Mouse (Mus musculus): ENCODE measurements around the gene Arhgef15.
"Not testable (repeated sequence)": the region's sequence is repeated elsewhere in the genome, so short reads cannot be mapped to it uniquely, and the experiment has no call there.

Arhgef15 gene

DNA sequence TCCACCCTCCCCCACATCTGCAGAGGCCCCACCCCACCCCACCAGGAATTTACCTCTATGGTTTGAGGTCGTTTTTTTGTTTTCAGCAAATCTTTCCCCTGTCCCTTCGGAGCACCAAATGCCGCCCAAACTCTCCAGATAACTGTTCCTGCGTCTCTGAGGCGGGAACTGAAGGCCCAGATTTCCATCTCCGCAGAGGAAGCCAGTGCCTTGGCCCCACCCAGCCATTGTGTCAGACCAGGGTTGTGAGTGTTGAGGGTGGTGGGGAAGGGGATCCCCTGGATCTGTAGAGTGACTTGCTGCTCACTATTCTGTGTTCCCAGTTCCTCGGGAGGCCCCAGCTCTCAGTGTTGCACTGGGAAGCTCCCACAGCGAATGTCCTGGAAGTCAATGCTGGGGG is at the start of gene Arhgef15:
TSS of gene Arhgef15 (minus strand) at position 173 of the 400 bp plus-strand sequence.
- in situ Hi-C loops (cut with MboI; ENCODE audit: low sequenced_read_pairs): no loop called here

DNA sequence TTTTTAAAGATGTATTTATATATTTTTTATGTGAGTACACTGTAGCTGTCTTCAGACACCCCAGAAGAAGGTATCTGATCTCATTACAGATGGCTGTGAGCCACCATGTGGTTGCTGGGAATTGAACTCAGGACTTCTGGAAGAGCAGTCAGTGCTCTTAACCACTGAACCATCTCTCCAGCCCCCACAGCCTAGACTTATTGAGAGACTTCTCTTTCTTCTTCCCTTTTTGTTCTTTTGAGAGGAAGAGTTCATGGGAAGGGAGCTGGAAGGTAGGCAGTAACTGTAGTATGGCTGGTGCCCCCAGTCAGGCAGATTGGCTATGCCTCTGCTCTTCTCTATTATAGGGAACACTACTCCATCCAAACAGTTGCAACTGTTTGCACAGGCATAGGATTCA is 49.3 kb upstream of the Arhgef15 start:
- in situ Hi-C loops (cut with MboI; ENCODE audit: low sequenced_read_pairs): not testable (repeated sequence)

- in situ Hi-C loops (cut with MboI; ENCODE audit: low sequenced_read_pairs): no loop called here
Measured at GRCm38 (mm10) chr11:69005193-69005592, 47.9 kb upstream of the Arhgef15 start.

GRCm38 (mm10) chr11:69003592-69003991 is 46.3 kb upstream of the Arhgef15 start:
- in situ Hi-C loops (cut with MboI; ENCODE audit: low sequenced_read_pairs): no loop called here

DNA sequence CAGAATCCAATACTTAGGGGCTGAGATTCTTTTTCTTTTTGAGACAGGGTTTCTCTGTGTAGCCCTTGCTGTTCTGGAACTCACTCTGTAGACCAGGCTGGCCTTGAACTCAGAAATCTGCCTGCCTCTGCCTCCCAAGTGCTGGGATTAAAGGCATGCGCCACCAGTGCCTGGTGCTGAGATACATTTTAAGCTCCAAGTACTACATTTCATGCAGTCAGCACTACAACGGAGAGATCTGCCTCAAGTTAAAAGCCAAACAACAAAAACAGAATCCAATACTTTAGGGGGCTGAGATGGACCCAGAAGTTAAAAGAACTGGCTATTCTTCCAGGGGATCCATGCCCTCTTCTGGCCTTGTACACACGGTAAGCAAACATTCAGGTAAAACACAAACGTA is 45.5 kb upstream of the Arhgef15 start:
- in situ Hi-C loops (cut with MboI; ENCODE audit: low sequenced_read_pairs): not testable (repeated sequence)

GRCm38 (mm10) chr11:68997080-68997479 is 39.8 kb upstream of the Arhgef15 start:
- in situ Hi-C loops (cut with MboI; ENCODE audit: low sequenced_read_pairs): no loop called here

- in situ Hi-C loops (cut with MboI; ENCODE audit: low sequenced_read_pairs): no loop called here
Measured at GRCm38 (mm10) chr11:68994377-68994776, 37.1 kb upstream of the Arhgef15 start.

DNA sequence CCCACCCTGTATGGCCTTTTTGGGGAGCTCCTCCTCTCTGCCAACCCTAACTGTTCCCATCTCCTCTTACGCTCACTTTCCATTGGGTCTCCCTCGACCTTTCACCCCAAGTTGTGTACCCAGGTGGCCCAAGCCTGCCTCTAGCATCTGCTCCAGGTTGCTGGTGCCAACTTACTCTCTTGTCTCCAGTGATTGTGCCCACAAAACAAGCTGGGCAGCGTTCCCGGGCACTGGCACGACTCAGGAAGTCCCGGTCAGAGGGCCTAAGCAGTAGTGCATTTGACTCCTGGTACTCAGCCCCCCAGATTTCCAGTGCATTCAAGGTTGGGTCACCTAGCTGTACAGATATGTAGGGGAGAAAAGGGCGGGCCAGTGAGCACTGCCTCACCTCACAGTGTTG is 35.8 kb upstream of the Arhgef15 start:
- in situ Hi-C loops (cut with MboI; ENCODE audit: low sequenced_read_pairs): no loop called here

GRCm38 (mm10) chr11:68988341-68988740 is 31.1 kb upstream of the Arhgef15 start:
- in situ Hi-C loops (cut with MboI; ENCODE audit: low sequenced_read_pairs): loop anchor here (5.0 kb wide), 1 partner anchor 86 kb away; the partner anchor contains the start of gene Rpl26

DNA sequence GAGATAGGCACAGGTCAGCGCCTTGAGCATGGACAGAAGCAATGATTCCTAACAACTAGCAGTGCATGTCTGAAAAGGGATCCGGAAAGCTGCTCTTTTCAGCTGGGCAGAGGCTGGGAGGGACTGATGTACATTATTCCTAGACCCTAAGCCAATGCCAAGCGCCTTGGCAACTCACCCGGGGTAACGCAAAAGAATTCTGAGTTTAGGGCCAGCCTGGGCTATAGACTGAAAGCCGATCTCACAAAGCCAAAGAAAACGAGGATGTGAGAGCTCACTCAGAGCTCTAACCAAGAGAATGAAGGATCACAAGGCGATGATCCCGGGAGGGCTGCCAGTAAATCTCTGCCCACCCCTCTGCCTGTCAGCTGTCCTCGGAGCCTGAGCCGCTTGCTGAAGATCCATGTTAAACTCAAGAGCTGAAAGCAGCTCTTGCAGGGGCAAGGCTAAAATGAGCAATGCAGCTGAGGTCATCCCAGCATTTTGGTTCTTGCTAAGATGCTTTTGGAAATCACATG is 30.1 kb upstream of the Arhgef15 start:
- in situ Hi-C loops (cut with MboI; ENCODE audit: low sequenced_read_pairs): loop anchor here (5.0 kb wide), 1 partner anchor 85 kb away; the partner anchor contains the start of gene Rpl26

- in situ Hi-C loops (cut with MboI; ENCODE audit: low sequenced_read_pairs): no loop called here
Measured at GRCm38 (mm10) chr11:68982639-68983369, 25.5 kb upstream of the Arhgef15 start.

- in situ Hi-C loops (cut with MboI; ENCODE audit: low sequenced_read_pairs): no loop called here
Measured at GRCm38 (mm10) chr11:68980919-68981318, 23.6 kb upstream of the Arhgef15 start.

DNA sequence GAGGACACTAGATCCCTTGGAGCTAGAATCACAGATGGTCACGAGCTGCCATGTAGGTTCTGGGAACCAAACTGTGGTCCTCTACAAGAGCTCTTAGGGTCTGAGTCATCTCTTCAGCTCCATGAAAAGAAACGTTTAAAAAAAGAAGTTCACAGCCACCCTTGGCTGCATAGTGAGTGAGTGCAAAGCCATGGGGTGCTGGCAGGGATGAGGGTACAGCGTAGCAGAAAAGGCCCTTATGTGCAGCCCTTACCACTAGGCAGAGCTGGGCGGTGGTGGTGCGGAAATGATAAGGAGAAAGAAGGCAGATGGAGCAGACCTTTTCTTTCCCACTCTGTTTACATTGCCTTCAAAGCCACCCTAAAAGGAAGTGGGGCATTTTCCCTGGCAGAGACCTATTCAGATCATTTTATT is 22.0 kb upstream of the Arhgef15 start:
- in situ Hi-C loops (cut with MboI; ENCODE audit: low sequenced_read_pairs): no loop called here

DNA sequence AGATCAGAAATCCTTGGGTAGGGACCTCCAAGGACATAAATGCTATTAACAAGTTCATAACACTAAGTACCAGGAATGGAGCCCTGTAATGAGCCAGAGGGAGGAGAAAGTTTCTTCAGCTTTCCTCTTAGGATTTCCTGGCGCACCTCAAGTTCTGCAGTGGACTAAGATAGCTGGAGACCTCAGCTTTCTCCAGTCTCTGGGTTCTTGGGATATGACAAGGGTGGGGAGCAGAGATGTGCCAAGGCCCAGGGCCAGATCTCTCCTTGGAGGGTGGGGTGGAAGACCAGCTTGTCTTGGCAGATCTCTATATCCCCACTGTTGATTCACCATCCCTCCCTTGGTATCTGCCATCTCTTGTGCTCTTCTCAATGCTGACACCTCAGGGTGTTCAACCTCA is 18.3 kb upstream of the Arhgef15 start:
- in situ Hi-C loops (cut with MboI; ENCODE audit: low sequenced_read_pairs): no loop called here

GRCm38 (mm10) chr11:68975085-68975484 is 17.8 kb upstream of the Arhgef15 start, which contains the start of gene Rangrf:
Rangrf (minus strand) TSS chr11:68975185.
- in situ Hi-C loops (cut with MboI; ENCODE audit: low sequenced_read_pairs): no loop called here

- in situ Hi-C loops (cut with MboI; ENCODE audit: low sequenced_read_pairs): no loop called here
Measured at GRCm38 (mm10) chr11:68974059-68974450, 16.8 kb upstream of the Arhgef15 start.

- in situ Hi-C loops (cut with MboI; ENCODE audit: low sequenced_read_pairs): not testable (repeated sequence)
Measured at GRCm38 (mm10) chr11:68973250-68974058, 16.2 kb upstream of the Arhgef15 start.

DNA sequence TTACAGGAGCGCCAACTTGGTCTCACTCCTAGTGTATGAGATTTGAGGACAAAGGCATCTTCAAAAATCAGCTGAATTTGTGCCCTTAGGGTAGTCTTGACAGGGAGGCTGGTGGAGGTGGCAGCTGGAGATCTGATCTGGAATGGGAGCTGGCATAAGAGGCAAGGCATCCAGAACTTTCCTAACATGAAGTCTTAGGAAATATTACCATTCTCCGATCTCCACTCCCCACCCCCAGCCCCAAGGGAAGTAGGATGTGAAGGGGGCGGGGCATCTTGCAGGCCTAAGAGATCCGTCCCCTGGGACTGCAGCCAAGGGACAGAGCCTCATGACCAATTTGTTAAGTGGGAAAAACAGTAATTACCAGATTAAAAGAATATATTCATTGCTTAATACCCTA is 13.0 kb upstream of the Arhgef15 start:
- in situ Hi-C loops (cut with MboI; ENCODE audit: low sequenced_read_pairs): no loop called here

DNA sequence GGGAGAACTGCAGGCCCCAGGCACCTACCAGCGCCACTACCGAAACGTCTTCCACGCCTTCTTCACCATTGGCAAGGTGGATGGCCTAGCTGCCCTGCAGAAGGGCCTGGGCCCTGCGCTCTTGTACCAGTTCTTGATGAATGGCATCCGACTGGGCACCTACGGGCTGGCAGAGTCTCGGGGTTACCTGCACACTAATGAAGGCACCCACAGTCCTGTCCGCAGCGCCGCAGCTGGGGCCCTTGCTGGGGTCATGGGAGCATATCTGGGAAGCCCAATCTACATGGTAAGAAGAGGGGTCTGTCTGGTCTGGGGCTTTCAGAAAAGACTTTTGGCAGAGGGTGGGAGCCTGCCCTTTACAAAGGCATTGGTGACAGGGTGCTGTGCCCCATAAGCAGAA is 11.5 kb upstream of the Arhgef15 start:
- in situ Hi-C loops (cut with MboI; ENCODE audit: low sequenced_read_pairs): no loop called here

GRCm38 (mm10) chr11:68967337-68968282 is 10.3 kb upstream of the Arhgef15 start, which contains the start of gene Slc25a35:
Slc25a35 (plus strand) TSS chr11:68968131.
- in situ Hi-C loops (cut with MboI; ENCODE audit: low sequenced_read_pairs): no loop called here

Measured in CH12F3 (cell line).